Mouse (Mus musculus) megakaryocyte-erythroid progenitor cell, adult 5 weeks (primary cell): ENCODE data around the gene Krtcap2. TPM values are rescaled to one million over a fixed set of nuclear protein-coding genes. Genes with fewer than 3 reads are reported as not detected.

Experiments
- polyA plus RNA-seq: library from polyadenylated mRNA; stranded (reverse); fragments of >175 nt; gene quantifications from 2 replicates; pipeline ENCODE4 v1.2.3, GENCODE M21; 2012

Gene Krtcap2
- 235 and 304 TPM in 2 replicates for polyA plus RNA-seq

GRCm38 (mm10) chr3:89245688-89246171 lies at the start of gene Krtcap2:
Krtcap2 (plus strand) TSS chr3:89245966.

GRCm38 (mm10) chr3:89202253-89203141 lies 43.3 kb upstream of the Krtcap2 start, which contains the start of gene Gba:
Gba (plus strand) TSS chr3:89202928.

GRCm38 (mm10) chr3:89214681-89215411 lies 30.9 kb upstream of the Krtcap2 start, which contains the start of gene Thbs3:
Thbs3 (plus strand) TSS chr3:89215180.

GRCm38 (mm10) chr3:89226900-89227299 lies 18.9 kb upstream of the Krtcap2 start, which contains the start of gene Mtx1:
Mtx1 (minus strand) TSS chr3:89227088.

GRCm38 (mm10) chr3:89228836-89229235 lies 16.9 kb upstream of the Krtcap2 start, which contains the start of gene Muc1:
Muc1 (plus strand) TSS chr3:89229057.

GRCm38 (mm10) chr3:89246261-89247100 lies 715 bp downstream of the Krtcap2 start, which contains the start of gene Trim46:
Trim46 (minus strand) TSS chr3:89246309.

GRCm38 (mm10) chr3:89259076-89259475 lies 13.3 kb downstream of the Krtcap2 start, which contains the start of gene Dpm3:
Dpm3 (plus strand) TSS chr3:89259358.

GRCm38 (mm10) chr3:89270051-89270755 lies 24.4 kb downstream of the Krtcap2 start, which contains the start of gene Slc50a1:
Slc50a1 (minus strand) TSS chr3:89270570.

GRCm38 (mm10) chr3:89280606-89281511 lies 35.1 kb downstream of the Krtcap2 start, which contains the start of gene Efna1:
Efna1 (minus strand) TSS chr3:89281142.

Other genes with a start within 250 kb of the Krtcap2 start
- 33.6 and 37.2 TPM in 2 replicates for gene Rusc1, start 152.7 kb upstream of the Krtcap2 start, polyA plus RNA-seq
- gene Gm43738, start 144.9 kb upstream of the Krtcap2 start, polyA plus RNA-seq, result 1.0 and 1.1 TPM in 2 replicates
- 5.8 and 10.1 TPM in 2 replicates for gene Fdps, start 144.0 kb upstream of the Krtcap2 start, polyA plus RNA-seq
- 27.8 and 36.5 TPM in 2 replicates for gene Pklr, start 109.8 kb upstream of the Krtcap2 start, polyA plus RNA-seq
- 1.8 and 2.5 TPM in 2 replicates for gene Hcn3, start 85.8 kb upstream of the Krtcap2 start, polyA plus RNA-seq
- 49.2 and 71.4 TPM in 2 replicates for gene Clk2, start 81.2 kb upstream of the Krtcap2 start, polyA plus RNA-seq
- 366 and 382 TPM in 2 replicates for gene Scamp3, start 68.5 kb upstream of the Krtcap2 start, polyA plus RNA-seq
- 253 and 287 TPM in 2 replicates for gene Fam189b, start 62.8 kb upstream of the Krtcap2 start, polyA plus RNA-seq
- gene Gba, start 43.0 kb upstream of the Krtcap2 start, polyA plus RNA-seq, result 9.8 and 12.3 TPM in 2 replicates
- gene Thbs3, start 30.8 kb upstream of the Krtcap2 start, polyA plus RNA-seq, result 0.61 and 2.0 TPM in 2 replicates
- 318 and 336 TPM in 2 replicates for gene Mtx1, start 18.9 kb upstream of the Krtcap2 start, polyA plus RNA-seq
- 0.56 and 0.64 TPM in 2 replicates for gene Muc1, start 16.9 kb upstream of the Krtcap2 start, polyA plus RNA-seq
- gene Trim46, start 343 bp downstream of the Krtcap2 start, polyA plus RNA-seq, result 9.2 and 11.3 TPM in 2 replicates
- 448 and 506 TPM in 2 replicates for gene Dpm3, start 13.4 kb downstream of the Krtcap2 start, polyA plus RNA-seq
- gene Slc50a1, start 24.6 kb downstream of the Krtcap2 start, polyA plus RNA-seq, result 12.7 and 16.4 TPM in 2 replicates
- gene Efna1, start 35.2 kb downstream of the Krtcap2 start, polyA plus RNA-seq, result not detected in 2 replicates
- gene Efna3, start 77.0 kb downstream of the Krtcap2 start, polyA plus RNA-seq, result 0.83 and 0.91 TPM in 2 replicates
- gene Efna4, start 92.1 kb downstream of the Krtcap2 start, polyA plus RNA-seq, result 3.1 and 4.1 TPM in 2 replicates
- 195 and 256 TPM in 2 replicates for gene Adam15, start 104.0 kb downstream of the Krtcap2 start, polyA plus RNA-seq
- not detected in 2 replicates for gene Dcst2, start 116.0 kb downstream of the Krtcap2 start, polyA plus RNA-seq
- not detected in 2 replicates for gene Dcst1, start 119.3 kb downstream of the Krtcap2 start, polyA plus RNA-seq
- gene Zbtb7b, start 148.8 kb downstream of the Krtcap2 start, polyA plus RNA-seq, result 42.9 and 63.7 TPM in 2 replicates
- 0.05 and 0.10 TPM in 2 replicates for gene Lenep, start 156.8 kb downstream of the Krtcap2 start, polyA plus RNA-seq
- gene Flad1, start 165.9 kb downstream of the Krtcap2 start, polyA plus RNA-seq, result 17.5 and 17.9 TPM in 2 replicates
- gene Cks1b, start 172.4 kb downstream of the Krtcap2 start, polyA plus RNA-seq, result 66.6 and 73.2 TPM in 2 replicates
- gene Shc1, start 172.5 kb downstream of the Krtcap2 start, polyA plus RNA-seq, result 117 and 151 TPM in 2 replicates
- 111 and 155 TPM in 2 replicates for gene Pygo2, start 184.2 kb downstream of the Krtcap2 start, polyA plus RNA-seq
- gene Pbxip1, start 190.7 kb downstream of the Krtcap2 start, polyA plus RNA-seq, result 18.0 and 19.0 TPM in 2 replicates
- gene Pmvk, start 208.6 kb downstream of the Krtcap2 start, polyA plus RNA-seq, result 9.1 and 14.1 TPM in 2 replicates